Mouse (Mus musculus) brain, adult 10 weeks (tissue): ENCODE measurements around the gene Olfr149. TPM values are rescaled to one million over a fixed set of nuclear protein-coding genes. Genes with fewer than 3 reads are reported as not detected.

Experiments used
- polyA plus RNA-seq: library from polyadenylated mRNA; stranded (reverse); fragments of 350-450 nt; fragmentation: Illumina TruSeq; extraction: RNeasy Lipid Tissue Mini Kit (QIAGEN cat#74804); gene quantifications from one replicate; pipeline ENCODE4 v1.2.3, GENCODE M21; 2015; ENCODE audit warnings: low read depth, low replicate concordance

Olfr149 gene
- not detected for polyA plus RNA-seq

DNA sequence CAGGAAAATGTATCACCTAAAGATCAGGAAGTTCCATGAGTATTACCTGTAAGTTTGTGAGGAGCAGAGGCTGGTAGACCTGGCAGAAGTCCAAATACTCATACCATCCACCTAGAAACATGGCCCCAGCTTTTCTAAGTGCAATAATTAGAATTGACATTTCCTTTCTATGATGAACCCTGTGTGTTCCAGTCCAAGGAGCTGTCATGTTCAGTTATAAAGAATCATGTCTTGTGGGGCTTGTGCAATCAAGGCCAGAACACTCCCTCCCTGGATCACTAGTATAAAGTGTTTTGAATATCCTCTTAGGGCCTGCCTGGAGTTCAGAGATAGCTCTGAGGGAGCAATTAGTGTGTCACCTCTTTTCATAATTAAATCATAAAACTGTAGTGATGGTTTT is at the start of gene Olfr149:
Gene Olfr149 (minus strand): TSS at position 101 of the 400 bp plus-strand sequence.

DNA sequence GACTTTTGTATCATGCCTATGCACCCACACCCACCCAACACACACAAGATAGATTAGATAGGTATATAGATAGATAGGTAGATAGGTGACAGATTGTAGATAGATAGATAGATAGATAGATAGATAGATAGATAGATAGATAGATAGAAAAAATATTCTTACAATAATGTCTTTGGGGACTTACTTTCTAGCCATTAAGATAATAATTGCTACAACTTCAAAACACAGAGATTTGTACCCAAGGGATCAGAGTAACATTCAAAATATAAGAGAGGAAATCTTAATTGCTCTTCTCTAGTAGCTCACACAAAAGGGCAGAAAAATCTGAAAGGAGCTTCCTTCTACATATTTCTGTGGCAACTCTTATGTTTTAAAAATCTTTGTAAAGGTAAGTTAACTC is 39.0 kb upstream of the Olfr149 start, which contains the start of gene Olfr967:
Gene Olfr967 (plus strand): TSS at position 301 of the 400 bp plus-strand sequence.

DNA sequence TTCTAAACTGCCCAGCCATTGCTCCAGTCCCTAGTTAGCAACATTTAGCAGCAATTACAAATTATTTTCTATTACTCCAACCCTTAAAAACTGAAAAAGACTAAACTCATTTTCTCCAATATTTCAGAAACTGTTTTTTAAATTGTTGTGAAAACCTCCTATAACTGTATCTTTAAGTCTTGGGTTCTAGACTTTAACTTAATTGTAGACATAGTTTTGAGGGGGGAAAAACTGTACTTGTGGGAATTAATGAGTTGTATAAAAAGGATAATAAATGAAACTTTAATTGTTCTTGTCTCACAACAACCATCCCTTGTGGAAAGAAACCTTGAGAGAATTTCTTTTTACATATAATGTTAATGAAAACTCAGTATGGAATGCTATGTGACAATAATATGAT is 23.8 kb upstream of the Olfr149 start, which contains the start of gene Olfr150:
Gene Olfr150 (plus strand): TSS at position 301 of the 400 bp plus-strand sequence.

DNA sequence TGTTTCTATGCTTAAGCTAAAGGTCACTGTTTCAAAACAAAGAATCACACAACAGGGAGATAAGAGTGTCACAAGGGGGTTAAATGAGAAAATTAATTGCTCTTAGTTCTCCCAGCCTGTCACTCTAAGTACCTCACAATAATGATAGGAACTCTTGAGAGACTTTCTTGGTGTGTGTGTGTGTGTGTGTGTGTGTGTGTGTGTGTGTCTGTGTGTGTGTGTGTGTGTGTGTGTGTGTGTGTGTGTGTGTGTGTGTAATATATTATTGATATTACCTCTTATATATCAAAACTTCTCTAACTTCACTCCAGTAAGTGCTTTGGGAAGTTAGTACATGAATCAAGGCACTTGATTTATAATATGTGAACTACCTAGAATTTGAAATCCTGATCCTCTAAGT is 4.1 kb upstream of the Olfr149 start, which contains the start of gene Olfr965:
Gene Olfr965 (plus strand): TSS at position 301 of the 400 bp plus-strand sequence.

DNA sequence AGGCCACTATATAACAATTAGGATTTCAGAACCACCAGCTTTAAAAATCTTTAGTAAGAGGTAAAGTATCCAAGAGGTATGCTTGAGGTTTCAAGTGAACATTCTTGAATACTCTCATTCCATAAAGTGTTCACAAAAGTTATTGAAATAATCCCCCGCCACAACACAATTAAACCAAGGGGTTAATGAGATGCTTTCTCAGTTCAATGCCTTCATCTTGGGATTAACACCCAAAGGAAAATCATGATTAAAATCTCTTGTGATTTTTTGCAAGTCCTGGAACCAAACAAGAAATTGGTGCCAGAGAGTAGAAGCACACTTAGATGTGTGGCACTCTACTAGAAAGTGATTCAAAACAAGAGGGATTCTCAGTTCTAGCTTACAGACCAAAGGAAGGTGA is 40.0 kb downstream of the Olfr149 start, which contains the start of gene Olfr963:
Gene Olfr963 (plus strand): TSS at position 301 of the 400 bp plus-strand sequence.

Other genes with a start within 250 kb of the Olfr149 start
- not detected for gene Olfr955, start 235.2 kb downstream of the Olfr149 start, polyA plus RNA-seq
- gene Olfr44, start 213.1 kb downstream of the Olfr149 start, polyA plus RNA-seq, result not detected
- gene Olfr957, start 191.3 kb downstream of the Olfr149 start, polyA plus RNA-seq, result not detected
- gene Olfr958, start 153.1 kb downstream of the Olfr149 start, polyA plus RNA-seq, result not detected
- gene Olfr959, start 131.5 kb downstream of the Olfr149 start, polyA plus RNA-seq, result not detected
- gene AW551984, start 102.7 kb downstream of the Olfr149 start, polyA plus RNA-seq, result 10.0 TPM
- not detected for gene Olfr148, start 96.5 kb downstream of the Olfr149 start, polyA plus RNA-seq
- not detected for gene Olfr960, start 85.7 kb downstream of the Olfr149 start, polyA plus RNA-seq
- not detected for gene Olfr961, start 62.0 kb downstream of the Olfr149 start, polyA plus RNA-seq
- not detected for gene Olfr963, start 39.9 kb downstream of the Olfr149 start, polyA plus RNA-seq
- not detected for gene Olfr965, start 4.2 kb upstream of the Olfr149 start, polyA plus RNA-seq
- not detected for gene Olfr150, start 23.9 kb upstream of the Olfr149 start, polyA plus RNA-seq
- gene Olfr967, start 39.1 kb upstream of the Olfr149 start, polyA plus RNA-seq, result not detected
- gene Olfr968, start 76.1 kb upstream of the Olfr149 start, polyA plus RNA-seq, result not detected
- not detected for gene Olfr969, start 83.8 kb upstream of the Olfr149 start, polyA plus RNA-seq
- gene Olfr970, start 101.7 kb upstream of the Olfr149 start, polyA plus RNA-seq, result not detected
- not detected for gene Olfr971, start 129.8 kb upstream of the Olfr149 start, polyA plus RNA-seq
- not detected for gene Olfr972, start 159.3 kb upstream of the Olfr149 start, polyA plus RNA-seq
- not detected for gene Olfr229, start 200.2 kb upstream of the Olfr149 start, polyA plus RNA-seq
- not detected for gene Olfr974, start 230.4 kb upstream of the Olfr149 start, polyA plus RNA-seq
- not detected for gene Olfr975, start 244.9 kb upstream of the Olfr149 start, polyA plus RNA-seq